Mouse (Mus musculus): ENCODE results near the gene Tmem209.

Tmem209 gene

GRCm38 (mm10) chr6:30538800-30539199 is 29.2 kb upstream of the Tmem209 start:
- no peak for DNase-seq (ENCODE audit: low read depth in 1 of 2, low spot score in 2 of 2)

- no peak for DNase-seq (ENCODE audit: low read depth in 1 of 2, low spot score in 2 of 2)
Measured at GRCm38 (mm10) chr6:30538240-30538639, 28.7 kb upstream of the Tmem209 start.

GRCm38 (mm10) chr6:30535340-30535739 is 25.8 kb upstream of the Tmem209 start:
- DNase-seq (ENCODE audit: low read depth in 1 of 2, low spot score in 2 of 2) = no peak

- no peak for DNase-seq (ENCODE audit: low read depth in 1 of 2, low spot score in 2 of 2)
Measured at GRCm38 (mm10) chr6:30528800-30529199, 19.2 kb upstream of the Tmem209 start.

- DNase-seq (ENCODE audit: low read depth in 1 of 2, low spot score in 2 of 2) = no peak
Measured at GRCm38 (mm10) chr6:30526586-30527515, 17.3 kb upstream of the Tmem209 start.

- no peak for DNase-seq (ENCODE audit: low read depth in 1 of 2, low spot score in 2 of 2)
Measured at GRCm38 (mm10) chr6:30525456-30526332, 16.1 kb upstream of the Tmem209 start.

GRCm38 (mm10) chr6:30520400-30520799 is 10.8 kb upstream of the Tmem209 start:
- DNase-seq (ENCODE audit: low read depth in 1 of 2, low spot score in 2 of 2) = no peak

- DNase-seq (ENCODE audit: low read depth in 1 of 2, low spot score in 2 of 2) = no peak
Measured at GRCm38 (mm10) chr6:30514242-30514641, 4.7 kb upstream of the Tmem209 start.

- DNase-seq (ENCODE audit: low read depth in 1 of 2, low spot score in 2 of 2) = no peak
Measured at GRCm38 (mm10) chr6:30510291-30510690, 708 bp upstream of the Tmem209 start.

- DNase-seq (ENCODE audit: low read depth in 1 of 2, low spot score in 2 of 2) = no peak
Measured at GRCm38 (mm10) chr6:30508824-30509223, 759 bp downstream of the Tmem209 start.

GRCm38 (mm10) chr6:30499049-30499448 is 10.5 kb downstream of the Tmem209 start:
- no peak for DNase-seq (ENCODE audit: low read depth in 1 of 2, low spot score in 2 of 2)

GRCm38 (mm10) chr6:30486504-30486903 is 23.1 kb downstream of the Tmem209 start:
- DNase-seq (ENCODE audit: low read depth in 1 of 2, low spot score in 2 of 2) = no peak

GRCm38 (mm10) chr6:30482908-30483307 is 26.7 kb downstream of the Tmem209 start:
- DNase-seq (ENCODE audit: low read depth in 1 of 2, low spot score in 2 of 2) = no peak

- no peak for DNase-seq (ENCODE audit: low read depth in 1 of 2, low spot score in 2 of 2)
Measured at GRCm38 (mm10) chr6:30479418-30479817, 30.2 kb downstream of the Tmem209 start.

GRCm38 (mm10) chr6:30477784-30478183 is 31.8 kb downstream of the Tmem209 start:
- no peak for DNase-seq (ENCODE audit: low read depth in 1 of 2, low spot score in 2 of 2)

GRCm38 (mm10) chr6:30477210-30477714 is 32.3 kb downstream of the Tmem209 start:
- no peak for DNase-seq (ENCODE audit: low read depth in 1 of 2, low spot score in 2 of 2)

GRCm38 (mm10) chr6:30476025-30476765 is 33.4 kb downstream of the Tmem209 start:
- no peak for DNase-seq (ENCODE audit: low read depth in 1 of 2, low spot score in 2 of 2)

GRCm38 (mm10) chr6:30471706-30472105 is 37.9 kb downstream of the Tmem209 start:
- DNase-seq (ENCODE audit: low read depth in 1 of 2, low spot score in 2 of 2) = no peak

- DNase-seq (ENCODE audit: low read depth in 1 of 2, low spot score in 2 of 2) = no peak
Measured at GRCm38 (mm10) chr6:30469370-30469769, 40.2 kb downstream of the Tmem209 start.

- DNase-seq (ENCODE audit: low read depth in 1 of 2, low spot score in 2 of 2) = no peak
Measured at GRCm38 (mm10) chr6:30468684-30469083, 40.9 kb downstream of the Tmem209 start.

- no peak for DNase-seq (ENCODE audit: low read depth in 1 of 2, low spot score in 2 of 2)
Measured at GRCm38 (mm10) chr6:30468058-30468457, 41.5 kb downstream of the Tmem209 start.

Data from monocyte, adult 2 months (primary cell).